Mouse (Mus musculus): Measurements from ENCODE around the gene Lamtor2.

DNA sequence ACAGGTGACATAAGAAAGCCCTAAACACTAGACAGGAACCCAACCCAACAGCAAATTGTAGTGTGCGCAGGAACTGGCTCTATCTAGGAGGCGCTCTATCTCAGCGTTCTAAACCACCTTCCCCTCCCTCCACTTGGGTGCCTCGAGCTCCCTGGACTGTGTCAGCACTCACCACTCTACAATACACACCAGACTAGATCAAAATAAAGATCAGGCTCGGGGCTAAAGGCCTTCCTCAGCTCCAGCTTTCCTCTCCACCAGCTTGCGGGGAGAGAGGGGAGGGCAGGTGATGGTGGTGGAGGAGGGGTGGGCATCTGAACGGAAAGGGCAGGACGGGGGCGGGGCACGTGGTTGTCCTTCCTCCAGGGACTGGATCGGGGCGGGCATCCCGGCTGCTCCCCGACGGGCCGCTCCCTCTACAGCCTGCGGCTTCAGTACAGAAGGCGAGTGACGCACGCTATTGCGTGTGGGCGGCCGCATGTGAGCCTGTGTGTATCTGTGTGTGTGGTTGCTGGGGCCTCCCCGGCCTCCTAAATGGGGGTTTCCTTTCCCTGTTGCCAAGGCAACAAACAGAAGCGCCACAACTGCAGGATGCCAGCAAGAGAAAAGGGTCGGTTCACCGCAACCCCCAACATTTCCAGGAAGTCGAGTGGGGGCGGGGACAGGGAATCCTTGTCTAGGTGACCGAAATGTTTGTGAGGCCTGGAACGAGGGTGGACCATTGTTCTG lies 43.0 kb downstream of the Lamtor2 start, which contains the start of gene Lmna:
- TF ChIP-seq CTCF (IDR thresholded peaks at IDR 0.05; ENCODE audit: extremely low read depth, insufficient read depth, insufficient read length, insufficient replicate concordance) = peak; percentile 36; the same call in 1 of the 2 replicates
- no peak for TF ChIP-seq POLR2A (IDR thresholded peaks at IDR 0.05; ENCODE audit: low read depth, low read length)

Data from spleen, adult 2 months (tissue).